Mouse (Mus musculus) lung, embryonic 14.5 days (tissue): ENCODE measurements around the gene Siglec1. TPM values are rescaled to one million over a fixed set of nuclear protein-coding genes. Genes with fewer than 3 reads are reported as not detected.

Source experiments
- ATAC-seq: fragments of 200-750 bp; cut with Nextera tagmentation; 2 replicates; pipeline ENCODE4 v1.8.0; 2017; ENCODE audit warnings: mild to moderate bottlenecking, moderate TSS enrichment, moderate library complexity; ENCODE audit not compliant: insufficient read depth
- DNase-seq: peaks from one replicate; pipeline ENCODE4 v3.0.0-alpha.2; 2015
- H3K27ac ChIP-seq: fragments of 300-500 bp; sonication (generic); 2 replicates; pipeline ENCODE4 v1.5.1; 2014; ENCODE audit warnings: low read depth, mild to moderate bottlenecking, moderate library complexity
- H3K27me3 ChIP-seq: fragments of 300-500 bp; sonication (generic); 2 replicates; pipeline ENCODE4 v1.6.1; 2014; ENCODE audit warnings: low read length, control low read depth; ENCODE audit not compliant: insufficient read depth
- H3K36me3 ChIP-seq: fragments of 300-500 bp; sonication (generic); 2 replicates; pipeline ENCODE4 v1.6.1; 2014; ENCODE audit warnings: control low read depth; ENCODE audit not compliant: insufficient read depth
- H3K4me1 ChIP-seq: fragments of 300-500 bp; sonication (generic); 2 replicates; pipeline ENCODE4 v1.6.1; 2014; ENCODE audit warnings: antibody characterized with exemption, control low read depth; ENCODE audit not compliant: insufficient read depth
- H3K4me2 ChIP-seq: fragments of 300-500 bp; sonication (generic); 2 replicates; pipeline ENCODE4 v1.6.1; 2014; ENCODE audit warnings: mild to moderate bottlenecking
- H3K4me3 ChIP-seq: fragments of 300-500 bp; sonication (generic); 2 replicates; pipeline ENCODE4 v1.5.1; 2014; ENCODE audit warnings: low read depth, low read length
- H3K9ac ChIP-seq: fragments of 300-500 bp; sonication (generic); 2 replicates; pipeline ENCODE4 v1.6.1; 2014
- H3K9me3 ChIP-seq: fragments of 300-500 bp; sonication (generic); 2 replicates; pipeline ENCODE4 v1.6.1; 2016; ENCODE audit warnings: low read depth, low read length, control low read depth
- CTCF ChIP-seq: IDR thresholded peaks from 2 replicates; pipeline ENCODE4 v1.5.1; 2016; ENCODE audit warnings: antibody characterized with exemption, low read depth
- WGBS: fragments of 180-500 bp; shearing (Covaris S2); extraction: QIAGEN DNeasy Blood & Tissue Kit; methylation state at CpG from one replicate; pipeline ENCODE4 v1.1.7; 2014; 5-methylcytosine and 5-hydroxymethylcytosine counted together
- polyA plus RNA-seq: library from polyadenylated mRNA; unstranded; fragments of >200 nt; fragmentation: Nextera tagmentation; extraction: Ambion mirVana; gene quantifications from 2 replicates; pipeline ENCODE4 v1.2.1, GENCODE M21; 2014

The Siglec1 gene
- polyA plus RNA-seq, 1 experiment from 2014 or later = 0.34 TPM

DNA sequence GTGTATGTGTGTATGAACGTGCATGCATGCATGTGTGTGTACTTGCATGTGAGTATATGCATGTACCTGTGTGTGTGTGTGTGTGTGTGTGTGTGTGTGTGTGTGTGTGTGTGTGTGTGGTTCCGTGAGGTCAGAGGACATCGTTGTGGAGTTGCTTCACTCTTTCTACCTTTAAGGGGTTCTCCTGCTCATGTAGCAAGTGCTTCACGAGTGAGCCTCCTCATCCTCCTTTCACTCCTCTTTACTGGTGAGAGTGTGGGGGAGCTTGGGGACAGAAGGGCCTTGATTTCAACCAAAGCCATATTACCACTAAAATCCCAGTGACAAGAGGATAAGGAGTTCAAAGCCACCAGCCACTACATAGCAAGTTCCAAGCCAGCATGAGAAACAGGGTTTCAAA, 10.5 kb upstream of the Siglec1 start:
- Histone ChIP-seq H3K9me3 (no peaks in the 10 kb centered on the region), H3K4me1 (no peaks in the 10 kb centered on the region), H3K9ac (no peak overlapping the region), H3K4me2 (no peak overlapping the region), H3K36me3 (no peaks in the 10 kb centered on the region), H3K27me3 (no peaks in the 10 kb centered on the region), H3K4me3 (no peak overlapping the region), H3K27ac (peak overlapping the region; percentile 64; the same call in 1 of the 2 replicates)
- WGBS = 84% methylated on average over 4 of the region's 4 CpGs
- ATAC-seq (no peak), DNase-seq (no peak)
- no peak for TF ChIP-seq CTCF

- peak overlapping the region; percentile 9; the same call in 1 of the 2 replicates for H3K9ac ChIP-seq
- peak; percentile 80 for ATAC-seq
- TF ChIP-seq CTCF = no peak
- 4% methylated on average over 9 of the region's 9 CpGs for WGBS
- H3K4me1 ChIP-seq = no peaks in the 10 kb centered on the region
- H3K36me3 ChIP-seq = no peaks in the 10 kb centered on the region
- H3K4me3 ChIP-seq = no peak overlapping the region
- no peaks in the 10 kb centered on the region for H3K27me3 ChIP-seq
- H3K9me3 ChIP-seq = no peaks in the 10 kb centered on the region
- H3K4me2 ChIP-seq = peak overlapping the region; percentile 46
- peak; percentile 83 for DNase-seq
- H3K27ac ChIP-seq = peak overlapping the region; percentile 64
Observed at GRCm38 (mm10) chr2:131096101-131096795, 9.7 kb upstream of the Siglec1 start.

DNA sequence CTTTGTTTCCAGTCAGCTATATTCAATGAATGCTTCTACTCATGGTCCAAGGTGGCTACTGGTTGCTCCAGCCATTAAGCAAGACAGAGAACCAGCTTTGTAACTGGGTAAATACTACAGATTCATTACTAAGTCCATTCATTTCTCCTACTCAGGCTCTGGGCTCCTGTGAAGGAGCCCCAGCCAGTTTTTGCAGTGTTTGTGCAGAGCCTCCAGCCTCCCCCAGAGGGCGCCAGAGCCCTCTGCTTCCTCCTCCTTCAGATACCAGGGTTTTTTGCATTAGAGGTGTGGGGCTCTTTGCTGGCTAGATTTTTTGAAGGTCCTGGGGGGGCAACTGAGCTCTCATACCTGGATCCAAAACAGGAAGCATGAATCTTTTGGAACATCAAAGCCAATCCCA, 8.3 kb upstream of the Siglec1 start:
- ATAC-seq (peak; percentile 30; the same call in 1 of the 2 replicates), DNase-seq (peak; percentile 89)
- no peaks in the 10 kb centered on the region for H3K36me3 ChIP-seq
- no peak overlapping the region for H3K27ac ChIP-seq
- peak; percentile 87 for TF ChIP-seq CTCF
- 0% methylated on average over 1 of the region's 1 CpGs for WGBS
- no peak overlapping the region for H3K9ac ChIP-seq
- H3K27me3 ChIP-seq = no peaks in the 10 kb centered on the region
- no peaks in the 10 kb centered on the region for H3K4me1 ChIP-seq
- no peaks in the 10 kb centered on the region for H3K9me3 ChIP-seq
- no peak overlapping the region for H3K4me2 ChIP-seq
- no peak overlapping the region for H3K4me3 ChIP-seq

- DNase-seq = no peak
Observed at GRCm38 (mm10) chr2:131093577-131093976, 7.0 kb upstream of the Siglec1 start.

GRCm38 (mm10) chr2:131090852-131091251, 4.3 kb upstream of the Siglec1 start:
- Histone ChIP-seq H3K36me3 (no peaks in the 10 kb centered on the region), H3K4me1 (no peaks in the 10 kb centered on the region), H3K9me3 (no peaks in the 10 kb centered on the region), H3K27ac (no peak overlapping the region), H3K27me3 (no peaks in the 10 kb centered on the region), H3K4me3 (no peak overlapping the region), H3K9ac (no peak overlapping the region), H3K4me2 (no peak overlapping the region)
- DNase-seq (no peak), ATAC-seq (no peak)
- TF ChIP-seq CTCF = no peak
- 64% methylated on average over 3 of the region's 3 CpGs for WGBS

More at GRCm38 (mm10) chr2:131093577-131093976, 7.0 kb upstream of the Siglec1 start:
- H3K36me3 ChIP-seq = no peaks in the 10 kb centered on the region
- H3K4me2 ChIP-seq = no peak overlapping the region
- no peaks in the 10 kb centered on the region for H3K27me3 ChIP-seq
- no peaks in the 10 kb centered on the region for H3K4me1 ChIP-seq
- no peak for TF ChIP-seq CTCF
- no peaks in the 10 kb centered on the region for H3K9me3 ChIP-seq
- no peak overlapping the region for H3K27ac ChIP-seq
- no peak overlapping the region for H3K4me3 ChIP-seq
- H3K9ac ChIP-seq = no peak overlapping the region
- no peak for ATAC-seq
- 85% methylated on average over 5 of the region's 5 CpGs for WGBS

- ATAC-seq (no peak), DNase-seq (no peak)
- no peaks in the 10 kb centered on the region for H3K4me1 ChIP-seq
- TF ChIP-seq CTCF = no peak
- H3K9me3 ChIP-seq = no peaks in the 10 kb centered on the region
- H3K36me3 ChIP-seq = no peaks in the 10 kb centered on the region
- H3K27ac ChIP-seq = no peak overlapping the region
- H3K9ac ChIP-seq = no peak overlapping the region
- 96% methylated on average over 1 of the region's 1 CpGs for WGBS
- no peak overlapping the region for H3K4me3 ChIP-seq
- H3K27me3 ChIP-seq = no peaks in the 10 kb centered on the region
- H3K4me2 ChIP-seq = no peak overlapping the region
Observed at GRCm38 (mm10) chr2:131089634-131090033, 3.1 kb upstream of the Siglec1 start.

DNA sequence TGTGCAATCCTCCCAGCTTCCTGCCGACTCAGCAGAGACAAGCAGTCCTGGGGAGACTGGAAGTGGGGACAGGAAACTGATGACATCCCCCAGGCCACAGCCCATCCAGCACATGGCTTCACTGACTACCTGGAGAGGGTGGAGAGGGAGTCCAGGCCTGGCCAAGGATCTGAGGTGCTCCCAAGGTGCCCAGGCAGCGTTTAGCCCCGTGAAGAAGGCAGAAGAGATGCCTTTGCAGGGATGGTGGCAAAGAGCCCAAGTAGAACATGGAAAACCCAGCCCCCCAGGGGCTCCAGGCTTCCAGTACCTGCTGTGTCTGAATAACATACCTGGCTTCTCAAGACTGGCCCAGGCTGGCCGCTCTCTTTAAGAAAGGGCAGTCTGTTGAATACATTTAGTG, 2.0 kb upstream of the Siglec1 start:
- Histone ChIP-seq H3K27ac (no peak overlapping the region), H3K9ac (no peak overlapping the region), H3K4me3 (no peak overlapping the region), H3K4me2 (no peak overlapping the region), H3K4me1 (no peaks in the 10 kb centered on the region), H3K27me3 (no peaks in the 10 kb centered on the region), H3K36me3 (no peaks in the 10 kb centered on the region), H3K9me3 (no peaks in the 10 kb centered on the region)
- WGBS = 64% methylated on average over 4 of the region's 4 CpGs
- no peak for TF ChIP-seq CTCF
- DNase-seq = peak; percentile 18
- no peak for ATAC-seq
